Mouse (Mus musculus): Measurements from ENCODE around the gene Dtnbp1.
A peak's percentile ranks its signal among the peaks of the same experiment; 100 is the strongest.

Gene Dtnbp1

DNA sequence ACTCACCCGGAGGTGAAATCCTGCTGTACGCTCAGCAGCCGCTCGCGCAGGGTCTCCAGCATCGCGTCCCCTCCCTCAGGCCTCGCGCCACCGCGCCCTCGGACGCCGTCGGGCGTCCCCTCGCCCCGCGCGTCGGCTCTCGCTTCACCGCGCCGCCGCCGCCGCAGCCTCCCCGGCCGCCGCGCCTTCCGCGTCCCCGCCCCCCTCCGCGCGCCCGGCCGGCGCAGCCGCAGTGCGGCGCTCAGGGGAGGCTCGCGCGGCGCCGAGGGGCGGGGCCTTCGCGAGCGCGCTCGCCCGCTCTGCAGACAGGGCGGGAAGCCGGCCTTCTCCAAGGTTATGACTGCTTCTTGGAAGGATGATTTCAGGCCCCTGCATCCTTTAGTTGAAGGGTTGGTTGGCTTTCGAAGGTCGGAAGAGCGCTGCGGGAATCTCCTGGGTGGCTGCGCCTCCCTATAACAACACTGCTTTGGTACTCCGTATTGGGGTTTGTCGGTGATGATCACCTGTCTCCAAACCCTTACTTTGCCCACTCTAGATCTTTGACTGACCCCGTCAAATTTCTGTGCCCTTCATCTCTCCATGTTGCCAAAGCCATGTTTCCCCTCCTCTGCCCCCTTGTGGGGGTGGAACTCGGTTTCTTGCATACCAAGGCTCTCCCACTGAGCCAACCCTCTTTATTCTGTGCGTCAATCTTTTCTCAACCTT lies at the start of gene Dtnbp1:
Gene Dtnbp1, minus strand, starts transcription at position 237 of the 705 bp plus-strand sequence.
- peak; percentile 80 for DNase-seq

DNA sequence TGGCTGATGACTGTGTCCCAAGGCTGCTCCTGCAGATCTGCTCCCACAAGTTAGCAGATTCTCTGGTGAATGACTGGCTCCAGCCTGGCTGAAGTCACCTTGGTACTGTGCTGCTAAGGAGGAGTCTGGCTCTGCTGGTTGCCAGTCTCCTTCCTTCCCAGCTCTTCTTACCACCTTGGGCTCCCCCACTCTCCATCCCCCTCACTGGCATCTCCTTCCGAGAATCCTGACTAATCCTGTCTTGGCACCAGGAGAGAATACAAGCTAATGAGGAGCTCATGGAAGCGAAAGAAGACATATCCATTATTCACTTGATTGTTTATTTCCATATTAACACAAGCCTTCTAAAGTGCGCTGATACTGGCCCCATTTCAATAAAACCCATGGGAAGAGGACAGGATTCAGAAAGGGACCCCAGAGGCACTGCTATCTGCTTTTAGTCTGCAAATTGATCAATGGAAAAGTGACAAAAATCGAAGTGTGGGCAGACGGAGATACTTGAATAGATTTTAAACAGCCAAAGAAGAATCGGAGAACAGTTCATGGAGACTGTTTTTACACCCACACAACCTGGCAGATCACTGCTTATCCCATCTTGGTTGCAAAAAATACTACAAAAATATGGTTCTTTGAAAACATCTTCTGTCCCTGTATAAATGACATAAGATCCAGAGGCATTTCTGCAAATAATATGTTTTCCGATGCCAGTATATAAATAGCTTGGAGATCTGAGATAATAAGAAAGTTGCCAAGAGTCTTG lies 47.5 kb upstream of the Dtnbp1 start:
- DNase-seq, result no peak

DNA sequence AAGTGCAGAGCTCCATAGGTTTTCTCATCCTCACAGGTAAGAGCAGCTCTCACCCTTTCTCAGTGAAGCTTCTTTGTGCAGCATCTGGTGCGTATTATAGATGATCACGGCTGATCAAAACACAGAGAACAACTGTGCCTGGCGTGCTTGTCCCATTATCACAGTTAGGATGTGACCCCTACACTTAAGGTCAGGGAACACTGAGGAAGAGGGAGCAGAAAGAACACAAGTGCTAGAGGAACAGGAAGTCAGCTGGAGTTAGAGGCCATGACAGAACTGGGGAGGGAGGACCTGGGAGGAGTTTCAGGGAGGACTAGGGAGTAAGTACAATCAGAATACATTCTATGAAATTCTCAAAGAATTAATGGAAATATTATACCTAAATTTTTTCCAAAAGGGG lies 41.5 kb upstream of the Dtnbp1 start:
- DNase-seq, result no peak

DNA sequence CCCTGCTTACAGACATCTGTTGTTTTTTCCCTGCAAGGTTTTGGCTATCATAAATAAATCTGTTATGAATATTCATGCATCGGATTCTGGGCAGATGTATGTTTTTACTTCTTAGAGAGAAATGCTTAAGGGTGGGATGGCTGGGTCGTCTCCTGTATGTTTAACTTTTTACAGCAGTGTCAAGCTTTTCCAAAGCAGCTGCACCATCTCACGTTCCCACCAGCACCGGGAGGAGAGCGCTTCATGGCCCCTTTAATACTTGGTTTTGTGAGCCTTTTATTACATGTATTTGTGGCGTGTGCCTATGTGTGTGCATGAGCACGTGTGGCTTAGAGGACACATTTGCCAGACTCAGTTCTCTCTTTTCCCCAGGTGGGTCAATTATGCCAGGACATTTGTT lies 38.8 kb upstream of the Dtnbp1 start:
- no peak for DNase-seq

DNA sequence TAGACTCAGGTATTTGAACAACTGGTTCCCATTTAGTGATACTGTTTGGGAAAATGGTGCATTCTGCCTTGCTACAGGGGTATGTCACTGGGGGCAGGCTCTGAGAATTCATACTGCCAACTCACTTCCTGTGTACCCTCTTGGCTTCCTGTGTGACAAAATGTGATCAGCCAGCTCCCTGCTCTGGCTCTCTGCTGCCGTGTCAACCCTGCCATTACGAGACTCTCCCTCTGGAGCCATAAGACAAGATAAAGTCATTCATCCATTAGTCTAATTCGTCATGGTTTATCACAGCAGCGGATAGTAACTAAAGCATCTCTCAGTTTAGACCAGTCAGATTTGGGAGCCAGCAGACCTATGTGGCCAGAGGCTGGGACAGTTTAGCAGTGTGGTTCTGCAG lies 38.2 kb upstream of the Dtnbp1 start:
- no peak for DNase-seq

DNA sequence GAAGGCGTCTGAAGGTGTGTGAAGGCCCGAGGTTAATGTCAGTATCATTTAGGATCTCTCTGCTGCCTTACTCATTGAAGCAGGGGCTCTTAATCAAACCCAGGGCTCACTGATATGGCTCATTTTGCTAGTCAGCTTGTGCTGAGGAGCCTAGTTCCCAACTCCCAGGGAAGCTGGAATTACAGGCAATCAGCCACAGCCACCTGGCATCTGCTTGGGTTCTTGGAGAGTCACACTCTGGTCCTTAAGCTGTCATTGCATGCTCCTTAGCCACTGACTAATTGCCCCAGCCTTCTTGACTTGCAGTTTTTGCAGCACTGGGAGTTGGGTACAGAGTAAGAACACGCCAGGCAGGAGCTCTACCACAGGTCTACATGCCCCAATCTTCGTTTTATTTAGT lies 34.5 kb upstream of the Dtnbp1 start:
- DNase-seq, result no peak

DNA sequence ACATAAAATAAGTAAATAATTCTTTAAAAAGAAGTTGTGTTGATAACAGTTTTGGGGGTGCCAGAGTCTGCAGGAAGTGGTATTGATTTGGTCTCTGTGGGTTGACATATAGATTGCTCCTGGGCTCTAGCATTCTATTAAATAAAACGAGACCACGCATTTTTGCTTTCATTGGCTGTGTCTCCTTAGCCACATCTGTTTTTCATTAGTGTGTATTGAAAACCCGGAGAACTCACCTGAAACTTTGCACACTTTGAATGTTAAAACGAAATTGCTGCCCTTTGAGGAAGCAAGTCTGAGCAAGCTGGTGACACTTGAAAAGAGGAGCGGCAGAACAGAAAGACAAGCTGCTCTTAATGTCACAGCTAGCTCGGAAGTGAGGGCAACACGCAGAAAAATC lies 32.8 kb upstream of the Dtnbp1 start:
- no peak for DNase-seq

DNA sequence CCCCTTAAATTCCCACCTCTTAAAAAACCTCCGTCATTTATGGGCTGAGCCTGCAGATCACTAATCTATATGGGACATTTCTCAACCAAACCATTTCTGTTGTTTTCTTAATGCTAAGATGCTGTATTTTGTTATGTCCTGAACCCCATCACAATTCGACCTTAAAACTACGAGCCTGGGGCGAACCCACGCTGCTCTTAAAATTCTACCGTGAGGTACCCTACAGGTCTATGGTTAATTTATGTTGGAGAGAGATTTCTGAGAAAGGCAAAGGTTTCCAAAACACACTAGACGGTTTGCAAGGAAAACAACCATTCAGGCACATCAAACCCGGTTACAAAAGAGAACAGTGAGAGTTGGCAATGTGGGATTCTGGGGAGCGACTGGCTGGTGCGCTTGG lies 31.4 kb upstream of the Dtnbp1 start:
- DNase-seq, result no peak

DNA sequence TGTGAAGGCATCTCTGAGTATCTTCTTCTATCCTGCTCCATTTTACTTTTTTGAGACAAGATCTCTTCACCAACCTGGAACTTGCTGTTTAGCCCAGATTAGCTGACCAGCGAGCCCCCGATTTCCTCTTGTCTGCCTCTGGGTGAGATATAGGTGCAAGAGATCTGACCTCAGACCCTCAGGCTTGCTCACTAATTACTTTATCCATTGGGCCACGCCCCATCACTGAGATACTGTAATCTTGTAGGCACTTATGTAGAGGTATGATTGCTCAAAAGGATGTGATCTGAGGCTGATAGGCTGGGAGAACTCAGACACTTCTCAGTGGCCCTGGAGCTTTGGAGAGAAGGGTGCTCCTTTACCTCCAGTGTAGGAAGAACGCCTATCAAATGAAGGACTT lies 30.5 kb upstream of the Dtnbp1 start:
- no peak for DNase-seq

DNA sequence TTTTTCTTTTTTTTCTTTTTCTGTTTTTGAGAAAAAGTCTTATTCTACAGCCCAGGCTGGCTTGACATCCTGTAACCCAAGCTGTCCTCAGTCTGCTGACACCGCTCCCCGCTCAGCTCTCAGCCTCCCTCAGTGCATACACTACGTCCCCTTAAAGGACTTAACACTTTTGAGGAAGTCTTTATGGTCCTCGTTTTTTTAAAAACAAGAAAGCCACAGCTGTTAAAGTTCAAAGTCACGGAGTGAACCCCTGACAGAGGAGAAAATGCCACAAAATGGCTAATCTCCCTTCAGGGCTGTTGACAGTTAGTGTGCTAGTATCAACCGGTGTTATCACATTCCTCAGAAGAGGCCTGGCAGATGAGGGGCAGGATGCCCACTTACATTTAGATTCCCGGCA lies 29.8 kb upstream of the Dtnbp1 start:
- peak; percentile 14 for DNase-seq

DNA sequence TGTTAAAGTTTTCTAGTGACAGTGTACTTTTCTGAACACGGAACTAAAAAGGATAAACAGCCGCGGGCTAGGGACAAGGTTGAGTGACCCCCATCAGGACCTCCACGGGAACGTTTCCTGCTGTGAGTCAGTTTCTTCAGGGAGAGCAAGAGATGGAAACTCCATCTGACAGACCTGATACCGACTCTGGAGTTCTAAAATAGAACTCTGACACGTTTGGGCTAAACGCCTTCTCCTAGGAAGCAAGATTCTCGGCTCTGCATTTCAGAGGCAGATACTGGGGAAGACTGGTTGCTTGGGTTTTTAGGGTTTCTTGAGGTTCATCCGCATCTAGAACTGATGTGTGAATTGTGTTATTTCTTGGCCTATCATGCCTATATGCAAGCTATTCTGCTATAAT lies 29.4 kb upstream of the Dtnbp1 start:
- DNase-seq, result no peak

DNA sequence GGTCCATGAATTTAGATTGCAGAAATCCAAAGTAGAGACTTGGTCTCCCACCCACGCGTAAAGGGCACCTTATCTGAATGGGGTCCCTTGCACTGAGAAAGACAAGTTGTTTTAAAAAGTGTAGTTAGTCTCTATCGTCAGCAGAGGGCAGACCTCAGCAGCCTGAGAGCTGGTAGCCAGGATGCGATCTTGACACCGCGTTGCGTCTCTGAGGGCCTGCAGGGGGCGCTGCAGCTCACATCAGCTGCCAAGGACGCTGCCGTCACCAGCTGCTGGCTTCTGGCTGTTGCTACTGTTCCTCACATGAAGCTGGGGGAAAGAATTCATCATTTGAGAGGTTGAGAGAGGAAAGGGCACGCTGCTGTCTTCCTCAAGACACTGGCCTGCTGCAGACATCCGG lies 28.9 kb upstream of the Dtnbp1 start:
- peak; percentile 94 for DNase-seq

DNA sequence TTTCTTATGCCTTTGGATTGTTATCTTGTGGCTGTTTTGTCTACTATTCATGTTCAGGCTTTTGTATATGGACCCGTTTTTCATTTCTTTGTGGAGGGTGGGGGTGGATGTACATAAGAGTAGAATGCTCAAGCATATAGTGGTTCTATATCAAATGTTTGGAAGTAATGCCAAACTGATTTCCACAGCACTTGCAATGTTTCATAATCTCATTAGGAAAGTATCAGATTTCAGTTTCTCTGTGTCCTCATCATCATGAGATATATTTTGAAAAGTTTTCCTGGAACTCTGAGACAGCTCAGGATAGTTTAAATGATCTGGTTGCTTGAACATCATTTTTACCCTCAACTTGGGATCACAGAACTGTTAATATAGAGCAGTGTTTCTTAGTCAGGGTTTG lies 27.8 kb upstream of the Dtnbp1 start:
- no peak for DNase-seq

DNA sequence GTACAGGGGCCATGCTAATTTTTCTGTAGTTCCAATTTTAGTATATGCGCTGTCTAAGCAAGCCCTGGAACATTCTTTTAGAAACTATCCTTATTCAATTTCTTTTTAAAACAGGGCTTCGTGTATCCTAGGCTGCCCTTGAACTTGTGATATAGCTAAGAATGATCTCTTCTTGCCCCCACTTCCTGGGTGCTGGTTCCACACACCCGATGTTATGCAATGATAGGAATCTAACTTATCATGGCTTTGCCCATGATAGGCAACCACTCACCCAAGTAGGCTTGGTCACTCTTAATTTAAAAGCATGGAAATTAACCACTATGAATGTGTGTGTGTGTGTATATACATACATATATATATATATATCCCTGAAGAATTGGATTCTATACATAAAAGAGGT lies 24.3 kb upstream of the Dtnbp1 start:
- no peak for DNase-seq

DNA sequence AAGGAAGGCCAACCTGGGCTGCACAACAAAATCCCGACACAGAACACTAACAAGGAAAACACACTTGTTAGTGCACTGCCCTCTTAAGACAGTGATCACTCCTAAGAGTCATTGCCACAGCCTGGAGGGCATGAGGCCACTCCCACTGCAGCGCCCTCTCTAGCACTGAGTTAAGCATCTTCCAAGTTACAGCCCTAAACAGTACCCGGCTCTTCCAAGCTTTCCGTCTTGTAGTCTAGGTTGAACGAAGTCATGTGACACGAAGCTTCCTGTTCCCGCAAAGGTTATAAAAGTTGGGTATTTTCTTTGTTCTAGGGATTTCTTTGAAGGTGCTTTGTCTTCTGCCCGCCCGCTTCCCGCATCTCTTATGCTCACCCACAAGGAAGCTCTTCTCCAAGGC lies 22.9 kb upstream of the Dtnbp1 start:
- DNase-seq, result no peak

DNA sequence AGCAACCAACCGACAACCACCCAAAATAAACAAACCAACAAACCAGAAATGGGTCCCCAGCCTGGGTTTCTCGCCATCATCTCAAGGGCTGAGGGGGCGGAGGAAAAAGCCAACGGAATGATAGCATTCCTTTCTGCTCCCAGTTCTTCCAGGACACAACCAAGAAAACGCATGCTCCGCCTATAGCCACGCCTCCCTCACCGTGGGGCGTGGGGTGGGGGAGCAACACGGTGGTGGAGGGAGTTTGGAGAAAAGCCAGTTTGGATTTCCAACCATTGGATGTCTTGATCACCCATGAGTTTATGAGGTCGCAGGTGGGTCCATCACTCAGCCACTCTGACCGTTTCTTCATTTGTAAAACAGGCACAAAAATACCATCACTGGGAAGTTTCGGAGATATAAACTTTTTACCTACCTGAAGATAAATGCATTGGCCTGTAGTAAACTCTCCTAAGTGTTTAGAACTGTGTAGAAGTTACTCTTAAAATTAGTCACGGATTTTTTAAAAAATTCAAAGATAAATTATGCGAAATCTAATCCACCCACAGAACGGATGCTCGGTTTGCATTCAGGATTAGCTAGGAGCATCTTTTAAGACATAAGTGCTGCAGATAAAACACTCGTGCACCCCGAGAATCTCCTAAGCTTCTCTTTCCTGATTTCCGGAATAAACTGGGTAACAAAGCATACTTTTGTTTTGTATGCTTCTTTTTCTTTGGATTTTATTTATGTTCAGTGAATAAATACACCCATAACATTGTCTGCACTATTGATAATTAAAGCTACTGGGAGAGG lies 21.6 kb upstream of the Dtnbp1 start:
- DNase-seq, result no peak

DNA sequence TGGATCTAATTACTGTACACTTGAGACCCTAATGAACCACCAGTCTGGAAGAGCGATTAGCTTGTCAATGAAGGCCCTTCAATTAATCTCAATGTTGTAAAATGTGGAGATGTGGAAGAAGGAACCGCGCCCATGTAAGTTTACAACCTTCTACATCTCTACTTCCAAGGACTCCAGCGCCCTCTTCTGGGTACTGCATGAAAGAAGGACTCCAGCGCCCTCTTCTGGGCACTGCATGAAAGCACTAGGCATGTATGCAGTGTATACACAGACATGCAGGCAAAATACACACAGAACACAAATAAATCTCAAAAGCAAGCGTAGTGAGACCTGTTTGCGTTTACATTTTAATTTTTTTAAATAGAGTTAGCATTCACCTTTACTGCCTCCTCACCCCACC lies 6.2 kb upstream of the Dtnbp1 start:
- peak; percentile 40 for DNase-seq

DNA sequence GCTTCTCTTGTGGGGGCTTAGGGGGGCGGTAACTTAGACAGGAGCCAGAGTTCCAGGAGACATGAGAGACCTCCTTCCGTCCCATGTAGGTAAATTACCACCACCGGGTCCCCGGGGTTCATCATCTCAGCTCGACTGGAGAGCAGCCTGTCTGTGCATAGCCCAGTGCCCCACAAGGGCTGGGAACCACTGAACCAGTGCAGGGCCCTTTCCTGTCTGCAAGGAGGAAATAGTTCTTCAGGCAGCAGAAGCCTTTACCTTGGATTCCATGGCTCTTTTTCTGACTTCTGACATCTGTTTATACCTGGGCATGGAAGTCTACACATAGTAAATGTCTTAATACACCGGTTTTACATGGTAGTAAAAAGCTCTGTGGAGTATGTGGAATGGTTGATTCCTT lies 5.8 kb upstream of the Dtnbp1 start:
- DNase-seq, result no peak

DNA sequence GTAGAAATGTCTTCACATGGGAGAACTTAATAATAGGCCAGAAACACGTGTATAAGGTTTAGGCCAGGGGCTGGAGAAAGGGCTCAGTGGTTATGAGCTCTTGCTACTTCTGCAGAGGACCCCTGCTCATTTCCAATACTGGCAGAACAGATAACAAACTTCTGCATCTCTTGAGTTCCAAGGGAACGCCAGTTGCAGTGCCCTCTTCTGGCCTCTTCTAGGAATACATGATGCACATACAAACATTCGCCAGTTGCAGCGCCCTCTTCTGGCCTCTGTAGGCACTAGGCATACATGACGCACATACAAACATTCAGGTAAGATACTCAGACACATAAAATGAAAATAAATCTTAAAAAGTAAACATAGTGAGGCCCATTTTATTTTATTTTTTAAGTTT lies 4.5 kb upstream of the Dtnbp1 start:
- no peak for DNase-seq

DNA sequence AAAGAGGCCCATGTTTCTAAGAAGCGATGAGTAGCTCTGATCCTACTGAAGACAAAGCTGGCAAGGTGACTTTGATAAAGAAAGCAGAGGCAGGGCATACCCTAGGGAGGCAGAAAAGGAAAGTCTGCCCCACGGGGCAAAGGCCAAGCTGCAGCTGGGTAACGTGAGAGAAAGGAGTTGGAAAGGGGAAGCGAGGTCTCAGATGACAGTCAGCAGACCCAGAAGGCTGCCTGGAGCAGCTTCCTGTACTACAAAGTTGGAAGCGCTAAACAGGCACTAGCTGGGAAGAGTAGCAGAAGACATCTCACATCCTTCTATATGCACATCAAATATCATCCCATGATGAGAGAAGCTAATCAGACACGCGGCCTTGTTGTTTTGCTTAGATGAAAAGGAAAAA lies 3.9 kb upstream of the Dtnbp1 start:
- no peak for DNase-seq

DNA sequence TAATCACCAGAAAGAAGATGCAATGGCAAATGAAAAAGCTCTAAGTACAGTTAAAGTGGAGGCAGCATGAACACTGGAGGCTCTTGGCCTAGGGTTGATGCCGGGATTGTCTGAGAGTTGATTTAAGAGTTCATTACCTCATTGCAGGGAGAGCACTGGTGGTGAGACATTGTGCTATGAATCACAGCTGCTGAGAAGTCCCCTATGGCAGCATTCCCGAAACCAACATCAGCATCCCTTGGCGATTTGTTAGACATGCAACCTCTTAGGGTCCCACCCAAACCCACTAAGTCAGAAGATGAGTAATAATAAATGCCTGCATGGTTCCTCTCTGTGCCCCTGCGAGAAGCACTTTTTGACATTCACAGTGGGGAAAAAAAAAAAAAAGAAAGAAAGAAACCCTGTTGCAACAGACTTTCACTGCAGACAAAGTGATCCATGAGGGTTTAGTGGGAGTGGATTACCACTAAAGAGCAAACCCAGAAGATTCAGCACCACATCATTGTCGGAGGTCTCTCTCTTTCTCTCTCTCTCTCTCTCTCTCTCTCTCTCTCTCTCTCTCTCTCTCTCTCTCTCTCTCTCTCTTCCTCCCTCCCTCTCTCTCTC lies 3.1 kb upstream of the Dtnbp1 start:
- no peak for DNase-seq

DNA sequence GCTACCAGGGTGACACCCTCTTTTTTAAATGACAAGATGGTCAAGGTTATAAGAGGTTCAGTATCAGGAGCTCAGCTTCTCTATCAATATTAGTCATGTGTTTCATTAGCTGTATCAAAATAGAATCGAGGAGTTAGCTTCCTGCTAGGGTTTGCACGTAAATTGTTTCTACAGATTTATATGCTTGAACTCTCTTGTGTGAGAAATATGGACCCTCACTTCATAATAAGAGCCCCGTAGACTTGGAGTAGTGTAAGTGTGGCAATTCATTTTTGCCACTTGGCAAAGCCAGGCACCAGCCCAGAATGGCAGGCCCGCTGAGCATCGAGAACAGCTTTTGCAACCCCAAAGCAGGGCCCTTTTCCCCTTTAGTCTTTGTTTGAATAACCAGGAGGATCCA lies 1.1 kb upstream of the Dtnbp1 start:
- DNase-seq, result no peak

DNA sequence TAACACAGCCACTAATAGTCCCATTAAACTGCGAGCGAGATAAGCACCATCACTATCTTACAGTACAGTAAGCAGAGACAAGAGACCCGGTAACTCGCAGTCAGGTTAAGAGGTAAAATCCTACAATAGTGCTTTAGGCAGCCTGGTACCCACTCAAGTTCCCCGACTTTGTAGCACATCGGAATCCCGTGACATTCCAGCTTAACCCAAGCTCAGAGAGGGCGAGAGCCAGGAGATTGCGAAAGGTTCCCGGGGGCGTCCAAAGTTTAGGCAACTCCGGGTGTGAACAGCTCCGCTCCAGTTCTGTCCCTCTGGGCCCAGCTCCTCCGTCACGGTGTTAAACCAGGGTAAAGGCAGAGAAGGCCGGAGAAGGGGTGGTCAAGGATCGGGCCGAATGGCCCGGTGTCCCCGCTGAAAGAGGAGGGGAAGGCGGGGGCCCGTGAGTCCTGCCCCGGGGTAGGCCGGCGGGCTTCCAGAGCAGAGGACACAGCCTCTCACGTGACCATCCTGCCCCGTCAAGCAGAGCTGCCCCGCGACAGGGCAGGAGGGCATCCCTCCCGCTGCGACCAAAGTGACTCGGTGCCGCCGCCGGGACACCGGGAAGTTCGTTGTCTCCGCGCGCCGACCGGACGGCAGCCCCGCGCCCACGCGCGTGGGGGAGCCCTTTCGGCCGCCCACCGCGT lies 578 bp downstream of the Dtnbp1 start:
- peak; percentile 83 for DNase-seq
